Mouse (Mus musculus): ENCODE measurements around the gene Eef1e1. TPM values are rescaled to one million over a fixed set of nuclear protein-coding genes. Genes with fewer than 3 reads are reported as not detected.
"Not testable (repeated sequence)": the region's sequence is repeated elsewhere in the genome, so short reads cannot be mapped to it uniquely, and the experiment has no call there.

The Eef1e1 gene
- 55.4 and 63.3 TPM in 2 replicates for total RNA-seq (2015)
- total RNA-seq (2017), result 43.5 and 52.9 TPM in 2 replicates

DNA sequence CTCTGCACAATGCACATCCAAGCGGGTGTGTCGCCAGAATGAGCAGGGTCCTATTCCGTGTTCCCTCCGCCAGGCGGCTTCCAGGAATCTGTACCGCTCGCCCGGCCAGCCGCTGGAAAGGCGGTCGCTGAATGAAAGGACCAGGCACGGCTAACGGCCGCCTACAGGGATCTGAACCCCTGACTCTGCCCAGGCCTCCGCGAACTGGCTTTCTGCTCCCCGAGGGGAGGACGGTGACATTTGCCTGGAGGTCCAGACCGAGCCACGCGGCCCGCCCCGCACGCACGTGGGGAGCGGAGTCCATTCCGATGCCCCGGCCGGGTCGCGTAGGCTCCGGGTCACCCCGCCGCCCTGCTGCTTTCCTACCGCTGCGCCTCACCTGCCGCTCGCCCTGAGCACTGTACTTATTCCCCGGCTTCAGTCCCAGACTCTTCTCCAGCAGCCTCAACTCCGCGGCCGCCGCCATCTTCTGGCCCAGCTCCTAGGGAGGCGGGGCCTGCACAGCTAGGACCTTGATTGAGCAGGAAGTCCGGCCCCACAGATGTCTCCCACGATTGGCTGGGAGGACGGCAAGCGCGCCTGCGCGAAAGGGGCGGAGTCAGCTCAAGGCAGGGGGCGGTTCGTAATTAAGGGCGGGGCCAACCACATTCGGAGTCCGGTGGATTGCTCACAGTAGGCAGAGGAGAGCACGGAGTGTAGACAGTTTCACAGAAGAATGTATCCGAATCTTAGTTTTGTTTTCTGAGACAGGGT is at the start of gene Eef1e1:
TSS of gene Eef1e1 (minus strand) at position 531 of the 753 bp plus-strand sequence.
- peak; percentile 99 for ATAC-seq (replicated peaks; ENCODE audit: poor library complexity)

GRCm38 (mm10) chr13:38690845-38691244 is 32.0 kb upstream of the Eef1e1 start:
- no peak for ATAC-seq (replicated peaks; ENCODE audit: poor library complexity)

DNA sequence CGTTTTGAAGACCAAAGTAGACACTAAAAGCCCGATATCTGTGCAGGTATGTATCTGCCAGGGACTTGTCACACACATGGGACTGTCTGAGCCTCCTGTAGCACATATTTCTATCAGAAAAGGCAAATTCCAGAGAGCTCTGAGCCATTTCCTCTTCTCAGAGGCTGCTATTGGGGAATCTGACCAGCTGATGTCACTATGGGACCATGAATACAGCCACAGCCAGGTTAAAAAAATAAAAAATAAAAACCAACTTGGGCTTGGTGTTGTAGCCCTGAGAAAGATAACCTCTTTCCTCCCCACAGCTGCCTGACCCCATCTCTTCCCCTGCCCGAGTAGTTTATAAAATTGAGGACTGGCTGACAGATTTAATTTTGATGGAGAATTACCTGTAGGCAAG is 31.2 kb upstream of the Eef1e1 start:
- ATAC-seq (replicated peaks; ENCODE audit: poor library complexity), result peak; percentile 44; the same call in 1 of the 2 replicates

DNA sequence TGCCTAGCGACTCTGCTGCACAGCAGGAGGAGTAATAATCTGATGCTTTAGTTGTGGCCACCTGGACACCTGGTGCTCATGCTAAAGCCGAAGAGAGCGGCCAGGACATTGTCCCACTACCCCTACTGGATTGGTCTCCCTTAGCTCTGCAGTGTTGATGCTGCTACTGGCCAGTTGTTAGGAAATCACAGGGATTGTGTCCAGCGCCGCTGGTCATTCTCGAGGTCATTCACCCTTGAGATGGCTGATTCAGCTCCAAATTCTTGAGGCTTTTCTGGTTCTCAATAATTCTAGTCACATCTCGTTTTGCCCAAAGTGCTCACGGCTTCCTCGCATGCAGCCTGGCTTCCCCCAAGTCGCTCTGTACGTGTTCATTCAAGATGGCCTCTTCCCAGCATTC is 29.9 kb upstream of the Eef1e1 start:
- ATAC-seq (replicated peaks; ENCODE audit: poor library complexity), result no peak

DNA sequence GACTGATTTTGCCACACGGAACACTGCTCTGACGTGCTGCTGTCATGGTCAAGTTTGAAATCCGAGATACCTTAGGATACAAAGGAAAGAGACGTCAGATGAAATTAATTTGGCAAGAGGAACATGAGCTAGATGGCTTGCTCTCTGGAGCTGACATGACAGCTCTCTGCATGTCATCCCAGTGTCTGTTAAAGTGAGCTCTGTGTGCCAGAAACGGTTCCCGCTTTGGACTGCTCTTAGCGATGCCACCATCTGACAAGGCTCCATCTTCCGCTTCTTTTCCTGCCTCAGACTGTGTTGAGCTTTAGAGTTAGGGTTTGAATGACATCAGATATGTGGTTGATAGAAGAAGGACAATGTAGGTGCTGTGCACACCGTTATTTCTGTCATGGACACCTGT is 13.5 kb upstream of the Eef1e1 start:
- no peak for ATAC-seq (replicated peaks; ENCODE audit: poor library complexity)

- not testable (repeated sequence) for ATAC-seq (replicated peaks; ENCODE audit: poor library complexity)
These were observed 12.6 kb upstream of the Eef1e1 start for GRCm38 (mm10) chr13:38671451-38671850.

GRCm38 (mm10) chr13:38670051-38670450 is 11.2 kb upstream of the Eef1e1 start:
- ATAC-seq (replicated peaks; ENCODE audit: poor library complexity), result no peak

DNA sequence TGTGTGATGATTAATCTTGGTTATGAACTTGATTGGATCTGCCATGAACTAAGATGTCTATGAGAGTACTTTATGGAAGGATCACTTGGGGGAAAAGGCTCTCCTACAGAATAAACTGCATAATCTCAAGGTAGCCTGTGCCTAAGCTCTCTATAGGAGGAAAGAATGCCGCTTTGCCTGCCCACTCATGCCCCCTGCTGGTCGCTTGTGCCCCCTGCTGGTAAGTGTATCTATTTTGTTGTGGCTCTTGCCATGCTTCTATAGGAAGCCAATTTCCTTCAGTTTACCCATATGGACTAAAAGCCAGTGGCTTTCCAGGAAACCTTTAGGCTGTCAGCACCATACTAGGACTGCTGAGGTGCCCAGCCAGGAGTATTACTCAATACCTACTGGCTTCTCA is 9.7 kb upstream of the Eef1e1 start:
- peak; percentile 95 for ATAC-seq (replicated peaks; ENCODE audit: poor library complexity)

DNA sequence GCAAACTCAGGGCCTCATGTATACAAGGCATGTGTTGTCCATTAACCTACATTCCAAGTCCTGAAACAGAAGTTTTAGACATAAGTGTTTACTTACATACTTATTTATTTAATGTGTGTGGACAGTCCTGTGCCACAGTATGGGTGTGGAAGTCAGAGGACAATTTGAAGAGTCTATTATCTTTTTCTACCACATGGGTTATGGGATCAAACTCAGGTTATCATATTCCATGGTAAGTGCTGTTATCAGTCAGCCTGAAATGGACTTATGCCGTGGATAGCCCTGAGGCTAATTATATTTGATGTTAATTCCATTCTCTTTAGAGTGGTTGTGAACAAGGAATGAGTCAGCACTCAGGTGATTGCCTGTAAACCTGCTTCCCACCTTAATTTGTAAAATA is 5.9 kb upstream of the Eef1e1 start:
- ATAC-seq (replicated peaks; ENCODE audit: poor library complexity), result peak; percentile 83

- no peak for ATAC-seq (replicated peaks; ENCODE audit: poor library complexity)
These were observed 772 bp upstream of the Eef1e1 start for GRCm38 (mm10) chr13:38659524-38660136.

DNA sequence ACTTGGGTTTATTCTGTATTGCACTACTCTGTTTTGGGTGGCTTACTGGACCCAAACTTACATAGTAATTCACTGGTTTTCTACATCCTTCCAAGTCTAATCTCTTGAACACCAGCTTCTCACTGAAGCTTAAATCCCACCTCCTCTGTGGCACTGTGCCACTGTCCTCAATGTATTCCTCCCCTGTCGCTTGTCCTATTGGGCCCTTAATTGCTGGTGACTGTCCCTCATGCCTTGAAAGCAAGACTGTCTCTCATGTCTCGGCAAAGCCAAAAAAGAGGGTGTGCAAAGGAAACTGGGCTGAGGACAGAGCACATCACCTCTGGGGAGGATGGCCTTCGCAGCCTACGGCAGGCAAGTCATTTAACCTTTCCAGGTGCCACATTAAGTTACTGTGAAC is 993 bp downstream of the Eef1e1 start:
- ATAC-seq (replicated peaks; ENCODE audit: poor library complexity), result 0 out of 2 replicates have a peak, but pooled peaks have one; percentile 7

GRCm38 (mm10) chr13:38650292-38650691 is 8.6 kb downstream of the Eef1e1 start:
- no peak for ATAC-seq (replicated peaks; ENCODE audit: poor library complexity)

- no peak for ATAC-seq (replicated peaks; ENCODE audit: poor library complexity)
These were observed 9.8 kb downstream of the Eef1e1 start for GRCm38 (mm10) chr13:38649069-38649468.

GRCm38 (mm10) chr13:38641414-38641813 is 17.4 kb downstream of the Eef1e1 start:
- ATAC-seq (replicated peaks; ENCODE audit: poor library complexity), result no peak

- ATAC-seq (replicated peaks; ENCODE audit: poor library complexity), result no peak
These were observed 17.9 kb downstream of the Eef1e1 start for GRCm38 (mm10) chr13:38640961-38641360.

DNA sequence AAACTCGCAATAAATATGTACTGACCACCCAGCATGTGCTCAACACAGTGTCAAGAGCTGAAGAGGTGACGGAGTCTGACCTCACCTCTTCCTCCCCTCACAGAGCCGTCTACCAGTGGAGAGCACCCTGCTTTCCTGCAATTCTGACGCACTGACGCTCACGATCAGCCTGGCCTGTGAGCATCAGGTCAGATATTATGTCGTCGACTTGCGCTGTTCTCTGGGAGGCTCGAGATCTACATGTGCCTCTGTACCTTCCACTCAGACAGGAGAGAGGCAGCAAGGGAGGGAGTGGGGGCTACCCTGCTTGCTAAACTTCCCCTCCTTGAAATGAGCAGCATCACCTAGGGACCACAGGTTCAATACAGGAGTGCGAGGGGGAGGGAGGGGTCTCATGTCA is 20.2 kb downstream of the Eef1e1 start:
- ATAC-seq (replicated peaks; ENCODE audit: poor library complexity), result no peak

DNA sequence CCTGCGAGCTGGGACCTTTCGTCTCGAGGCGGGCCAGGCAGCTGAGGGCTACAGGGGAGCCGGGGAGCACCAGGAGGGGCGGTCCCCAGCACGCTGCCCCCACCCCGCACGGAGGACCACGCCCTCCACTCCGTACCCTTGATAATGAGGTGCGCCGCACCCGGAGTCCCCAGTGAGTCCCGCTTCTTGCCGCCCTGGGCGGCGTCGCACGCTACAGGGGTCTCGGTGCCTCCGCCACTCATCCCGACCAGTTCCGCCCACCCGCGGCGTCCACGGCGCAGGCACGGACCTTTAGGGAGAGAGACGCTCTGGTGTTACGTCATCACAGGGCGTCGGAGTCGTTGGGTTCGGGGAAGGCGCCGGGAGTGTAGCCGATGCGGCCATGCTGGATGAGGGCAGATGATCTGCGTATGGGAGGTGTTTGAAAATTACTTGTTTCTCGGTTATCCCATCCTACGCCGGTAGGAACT is 24.0 kb downstream of the Eef1e1 start, which contains the start of gene Bloc1s5:
TSS of gene Bloc1s5 (minus strand) at position 310 of the 470 bp plus-strand sequence.
- ATAC-seq (replicated peaks; ENCODE audit: poor library complexity), result peak; percentile 88

- ATAC-seq (replicated peaks; ENCODE audit: poor library complexity), result peak; percentile 15
These were observed 24.5 kb downstream of the Eef1e1 start for GRCm38 (mm10) chr13:38634256-38634799.

DNA sequence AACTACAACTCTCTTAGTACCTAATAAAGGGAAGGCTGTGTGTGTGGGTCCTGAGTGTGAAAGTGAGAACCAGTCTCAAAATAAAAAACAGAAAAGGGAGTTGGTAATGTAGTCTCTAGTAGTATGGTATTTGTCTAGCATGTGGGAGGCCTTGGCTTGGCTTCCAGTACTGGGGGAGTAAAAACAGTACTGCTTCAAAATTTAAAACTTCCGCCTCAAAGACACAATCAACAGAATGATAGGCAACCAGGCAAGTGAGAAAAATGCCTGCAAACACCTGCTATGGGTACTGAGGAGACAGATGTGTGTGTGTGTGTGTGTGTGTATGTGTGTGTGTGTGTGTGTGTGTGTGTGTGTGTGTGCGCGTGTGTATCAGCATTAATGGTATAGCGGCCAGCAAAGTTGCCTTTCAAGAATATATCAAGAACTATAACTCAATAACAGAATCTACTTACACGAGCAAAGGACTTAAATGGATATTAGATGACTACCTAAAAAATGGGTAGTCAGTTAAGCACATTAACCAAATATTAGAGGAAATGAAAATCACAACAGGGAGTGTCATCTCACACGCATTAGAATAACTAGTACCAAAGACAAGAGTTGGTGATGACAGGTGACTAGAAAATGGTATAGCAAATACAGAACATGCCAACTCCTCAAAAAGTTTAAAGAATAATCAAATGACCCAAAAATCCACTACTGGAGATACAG is 25.4 kb downstream of the Eef1e1 start:
- ATAC-seq (replicated peaks; ENCODE audit: poor library complexity), result no peak

GRCm38 (mm10) chr13:38632556-38632955 is 26.3 kb downstream of the Eef1e1 start:
- peak; percentile 43 for ATAC-seq (replicated peaks; ENCODE audit: poor library complexity)

GRCm38 (mm10) chr13:38626229-38626525 is 32.7 kb downstream of the Eef1e1 start:
- no peak; the same call in 1 of the 2 replicates for ATAC-seq (replicated peaks; ENCODE audit: poor library complexity)
